Mouse (Mus musculus): ENCODE measurements at regions not wholly inside any gene's neighbourhood (a gene's known extent, or its start where the extent isn't known, plus 50 kb on each side); places are given as distances from the start of the nearest gene placed in this dataset.

- Histone ChIP-seq H3K9ac (replicated peaks; ENCODE audit: low read depth, low read length) (no peak overlapping the region), H3K36me3 (ENCODE audit: control insufficient read depth, insufficient read depth) (no peaks in the 10 kb centered on the region), H3K4me1 (replicated peaks; ENCODE audit: control insufficient read depth, insufficient read depth, low read length) (no peaks in the 10 kb centered on the region; the same call in 1 of the 2 replicates), H3K4me2 (ENCODE audit: low read length) (no peak overlapping the region), H3K4me3 (replicated peaks; ENCODE audit: low read length) (no peak overlapping the region), H3K9me3 (ENCODE audit: control insufficient read depth, low read length) (no peaks in the 10 kb centered on the region), H3K27me3 (replicated peaks; ENCODE audit: control insufficient read depth, insufficient read depth, low read length) (no peaks in the 10 kb centered on the region), H3K27ac (ENCODE audit: low read length) (no peak overlapping the region)
- ATAC-seq = no peak
- 70% methylated on average over 1 of the region's 1 CpGs for WGBS
Measured at GRCm38 (mm10) chr12:94605566-94605965, 1086.5 kb upstream of the Flrt2 start.

- H3K9me3 ChIP-seq (ENCODE audit: control insufficient read depth, low read length) = no peaks in the 10 kb centered on the region
- no peak overlapping the region for H3K4me3 ChIP-seq (replicated peaks; ENCODE audit: low read length)
- H3K9ac ChIP-seq (replicated peaks; ENCODE audit: low read depth, low read length) = no peak overlapping the region
- H3K4me2 ChIP-seq (ENCODE audit: low read length) = no peak overlapping the region
- WGBS = 19% methylated on average over 1 of the region's 1 CpGs
- H3K27ac ChIP-seq (ENCODE audit: low read length) = no peak overlapping the region
- no peak; the same call in 1 of the 2 replicates for ATAC-seq
- no peaks in the 10 kb centered on the region for H3K27me3 ChIP-seq (replicated peaks; ENCODE audit: control insufficient read depth, insufficient read depth, low read length)
- H3K36me3 ChIP-seq (ENCODE audit: control insufficient read depth, insufficient read depth) = no peaks in the 10 kb centered on the region
- H3K4me1 ChIP-seq (replicated peaks; ENCODE audit: control insufficient read depth, insufficient read depth, low read length) = no peaks in the 10 kb centered on the region
Measured at GRCm38 (mm10) chr12:94636555-94636954, 1055.5 kb upstream of the Flrt2 start.

- H3K4me3 ChIP-seq (replicated peaks; ENCODE audit: low read length) = no peak overlapping the region
- H3K4me2 ChIP-seq (ENCODE audit: low read length) = no peak overlapping the region
- no peaks in the 10 kb centered on the region for H3K9me3 ChIP-seq (ENCODE audit: control insufficient read depth, low read length)
- H3K27me3 ChIP-seq (replicated peaks; ENCODE audit: control insufficient read depth, insufficient read depth, low read length) = no peaks in the 10 kb centered on the region
- WGBS = 83% methylated on average over 4 of the region's 4 CpGs
- H3K9ac ChIP-seq (replicated peaks; ENCODE audit: low read depth, low read length) = no peak overlapping the region
- H3K36me3 ChIP-seq (ENCODE audit: control insufficient read depth, insufficient read depth) = no peaks in the 10 kb centered on the region
- H3K4me1 ChIP-seq (replicated peaks; ENCODE audit: control insufficient read depth, insufficient read depth, low read length) = no peaks in the 10 kb centered on the region
- ATAC-seq = no peak
- H3K27ac ChIP-seq (ENCODE audit: low read length) = no peak overlapping the region
Measured at GRCm38 (mm10) chr12:94640153-94640552, 1051.9 kb upstream of the Flrt2 start.

GRCm38 (mm10) chr12:94645302-94645701 is 1046.7 kb upstream of the Flrt2 start:
- no peak overlapping the region for H3K27ac ChIP-seq (ENCODE audit: low read length)
- H3K36me3 ChIP-seq (ENCODE audit: control insufficient read depth, insufficient read depth) = no peaks in the 10 kb centered on the region
- H3K4me3 ChIP-seq (replicated peaks; ENCODE audit: low read length) = no peak overlapping the region
- ATAC-seq = 0 out of 2 replicates have a peak, but pooled peaks have one; percentile 20
- 48% methylated on average over 2 of the region's 2 CpGs for WGBS
- H3K27me3 ChIP-seq (replicated peaks; ENCODE audit: control insufficient read depth, insufficient read depth, low read length) = no peaks in the 10 kb centered on the region
- no peak overlapping the region for H3K4me2 ChIP-seq (ENCODE audit: low read length)
- no peak overlapping the region for H3K9ac ChIP-seq (replicated peaks; ENCODE audit: low read depth, low read length)
- H3K9me3 ChIP-seq (ENCODE audit: control insufficient read depth, low read length) = no peaks in the 10 kb centered on the region
- H3K4me1 ChIP-seq (replicated peaks; ENCODE audit: control insufficient read depth, insufficient read depth, low read length) = no peaks in the 10 kb centered on the region

GRCm38 (mm10) chr12:94670035-94670434 is 1022.0 kb upstream of the Flrt2 start:
- Histone ChIP-seq H3K4me3 (replicated peaks; ENCODE audit: low read length) (no peak overlapping the region), H3K27ac (ENCODE audit: low read length) (no peak overlapping the region), H3K9ac (replicated peaks; ENCODE audit: low read depth, low read length) (no peak overlapping the region), H3K27me3 (replicated peaks; ENCODE audit: control insufficient read depth, insufficient read depth, low read length) (no peaks in the 10 kb centered on the region), H3K36me3 (ENCODE audit: control insufficient read depth, insufficient read depth) (no peaks in the 10 kb centered on the region), H3K9me3 (ENCODE audit: control insufficient read depth, low read length) (no peaks in the 10 kb centered on the region), H3K4me2 (ENCODE audit: low read length) (no peak overlapping the region), H3K4me1 (replicated peaks; ENCODE audit: control insufficient read depth, insufficient read depth, low read length) (no peaks in the 10 kb centered on the region)
- WGBS = 77% methylated on average over 1 of the region's 1 CpGs
- ATAC-seq = no peak

GRCm38 (mm10) chr12:94674925-94675324 is 1017.1 kb upstream of the Flrt2 start:
- no peaks in the 10 kb centered on the region for H3K9me3 ChIP-seq (ENCODE audit: control insufficient read depth, low read length)
- 52% methylated on average over 2 of the region's 2 CpGs for WGBS
- no peaks in the 10 kb centered on the region for H3K36me3 ChIP-seq (ENCODE audit: control insufficient read depth, insufficient read depth)
- H3K27ac ChIP-seq (ENCODE audit: low read length) = no peak overlapping the region
- H3K4me3 ChIP-seq (replicated peaks; ENCODE audit: low read length) = no peak overlapping the region
- H3K4me1 ChIP-seq (replicated peaks; ENCODE audit: control insufficient read depth, insufficient read depth, low read length) = no peaks in the 10 kb centered on the region
- H3K9ac ChIP-seq (replicated peaks; ENCODE audit: low read depth, low read length) = no peak overlapping the region
- no peak for ATAC-seq
- no peaks in the 10 kb centered on the region for H3K27me3 ChIP-seq (replicated peaks; ENCODE audit: control insufficient read depth, insufficient read depth, low read length)
- no peak overlapping the region for H3K4me2 ChIP-seq (ENCODE audit: low read length)

- Histone ChIP-seq H3K4me2 (ENCODE audit: low read length) (no peak overlapping the region), H3K36me3 (ENCODE audit: control insufficient read depth, insufficient read depth) (no peaks in the 10 kb centered on the region), H3K9ac (replicated peaks; ENCODE audit: low read depth, low read length) (no peak overlapping the region), H3K27ac (ENCODE audit: low read length) (no peak overlapping the region), H3K4me3 (replicated peaks; ENCODE audit: low read length) (no peak overlapping the region), H3K9me3 (ENCODE audit: control insufficient read depth, low read length) (no peaks in the 10 kb centered on the region), H3K4me1 (replicated peaks; ENCODE audit: control insufficient read depth, insufficient read depth, low read length) (no peaks in the 10 kb centered on the region), H3K27me3 (replicated peaks; ENCODE audit: control insufficient read depth, insufficient read depth, low read length) (no peaks in the 10 kb centered on the region)
- WGBS = 46% methylated on average over 2 of the region's 2 CpGs
- peak; percentile 52 for ATAC-seq
Measured at GRCm38 (mm10) chr12:94691341-94692029, 1000.5 kb upstream of the Flrt2 start.

GRCm38 (mm10) chr12:94731391-94731790 is 960.6 kb upstream of the Flrt2 start:
- Histone ChIP-seq H3K4me1 (replicated peaks; ENCODE audit: control insufficient read depth, insufficient read depth, low read length) (peaks cover 10% of the 10 kb centered on the region), H3K9ac (replicated peaks; ENCODE audit: low read depth, low read length) (no peak overlapping the region), H3K4me2 (ENCODE audit: low read length) (no peak overlapping the region), H3K9me3 (ENCODE audit: control insufficient read depth, low read length) (no peaks in the 10 kb centered on the region), H3K27ac (ENCODE audit: low read length) (no peak overlapping the region), H3K27me3 (replicated peaks; ENCODE audit: control insufficient read depth, insufficient read depth, low read length) (no peaks in the 10 kb centered on the region), H3K4me3 (replicated peaks; ENCODE audit: low read length) (no peak overlapping the region), H3K36me3 (ENCODE audit: control insufficient read depth, insufficient read depth) (no peaks in the 10 kb centered on the region)
- ATAC-seq = no peak
- WGBS = 42% methylated on average over 5 of the region's 5 CpGs

GRCm38 (mm10) chr12:94733179-94733578 is 958.8 kb upstream of the Flrt2 start:
- Histone ChIP-seq H3K9ac (replicated peaks; ENCODE audit: low read depth, low read length) (no peak overlapping the region), H3K9me3 (ENCODE audit: control insufficient read depth, low read length) (no peaks in the 10 kb centered on the region), H3K27ac (ENCODE audit: low read length) (peak overlapping the region; percentile 42; the same call in 1 of the 2 replicates), H3K4me3 (replicated peaks; ENCODE audit: low read length) (no peak overlapping the region), H3K4me1 (replicated peaks; ENCODE audit: control insufficient read depth, insufficient read depth, low read length) (peaks cover 10% of the 10 kb centered on the region), H3K36me3 (ENCODE audit: control insufficient read depth, insufficient read depth) (no peaks in the 10 kb centered on the region), H3K27me3 (replicated peaks; ENCODE audit: control insufficient read depth, insufficient read depth, low read length) (no peaks in the 10 kb centered on the region), H3K4me2 (ENCODE audit: low read length) (0 out of 2 replicates have a peak overlapping the region, but pooled peaks have one; percentile 13)
- 7% methylated on average over 4 of the region's 4 CpGs for WGBS
- ATAC-seq = peak; percentile 78

- no peak overlapping the region for H3K4me2 ChIP-seq (ENCODE audit: low read length)
- WGBS = 83% methylated on average over 4 of the region's 4 CpGs
- H3K27ac ChIP-seq (ENCODE audit: low read length) = no peak overlapping the region
- no peaks in the 10 kb centered on the region for H3K36me3 ChIP-seq (ENCODE audit: control insufficient read depth, insufficient read depth)
- no peaks in the 10 kb centered on the region for H3K9me3 ChIP-seq (ENCODE audit: control insufficient read depth, low read length)
- no peaks in the 10 kb centered on the region for H3K27me3 ChIP-seq (replicated peaks; ENCODE audit: control insufficient read depth, insufficient read depth, low read length)
- H3K9ac ChIP-seq (replicated peaks; ENCODE audit: low read depth, low read length) = no peak overlapping the region
- no peak for ATAC-seq
- H3K4me1 ChIP-seq (replicated peaks; ENCODE audit: control insufficient read depth, insufficient read depth, low read length) = peaks cover 6% of the 10 kb centered on the region
- no peak overlapping the region for H3K4me3 ChIP-seq (replicated peaks; ENCODE audit: low read length)
Measured at GRCm38 (mm10) chr12:94737263-94737662, 954.8 kb upstream of the Flrt2 start.

All from forebrain, embryonic 16.5 days (tissue).